Mouse (Mus musculus): Measurements from ENCODE around the gene Slc22a14. TPM values are rescaled to one million over a fixed set of nuclear protein-coding genes. Genes with fewer than 3 reads are reported as not detected.

The Slc22a14 gene
- total and polyA plus RNA-seq, 2 experiments: not detected

DNA sequence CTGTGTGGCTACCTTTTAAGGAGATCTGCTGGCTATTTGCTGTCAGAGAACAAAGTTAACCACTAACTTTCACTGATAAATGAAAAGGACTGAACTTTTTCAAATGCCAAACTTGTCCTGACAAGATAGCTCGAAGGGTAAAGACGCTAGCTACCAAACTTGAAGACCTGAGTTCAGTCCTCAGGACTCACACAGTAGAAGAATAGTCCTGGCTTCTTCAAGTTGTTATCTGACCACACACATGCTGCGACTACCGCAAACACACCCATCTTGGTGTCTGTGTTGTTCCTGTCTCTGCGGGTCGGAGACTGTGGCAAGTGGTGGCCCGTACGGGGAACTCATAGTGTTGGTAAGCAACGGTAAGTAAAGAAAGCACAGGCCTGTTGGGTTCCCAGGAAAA lies 161.7 kb downstream of the Slc22a14 start:
- Histone ChIP-seq H3K27me3 (ENCODE audit: control insufficient read depth, insufficient read depth, low read length) (no peaks in the 10 kb centered on the region), H3K36me3 (ENCODE audit: control insufficient read depth, insufficient read depth, low read length) (no peaks in the 10 kb centered on the region), H3K4me3 (ENCODE audit: insufficient read depth, low read depth, low read length) (no peak overlapping the region), H3K79me2 (ENCODE audit: control insufficient read depth, insufficient read depth, low read length) (no peaks in the 10 kb centered on the region), H3K9ac (ENCODE audit: low read depth, low read length) (no peak overlapping the region), H3K4me1 (ENCODE audit: control insufficient read depth, insufficient read depth, low read length) (peaks cover 5% of the 10 kb centered on the region; the same call in 1 of the 2 replicates), H3K27ac (replicated peaks; ENCODE audit: insufficient read depth, low read depth, low read length) (no peak overlapping the region)
- DNase-seq (ENCODE audit: extremely low read depth, low read depth, low spot score): no peak
- 97% methylated on average over 9 of the region's 9 CpGs for WGBS
- TF ChIP-seq CTCF (IDR thresholded peaks at IDR 0.05; ENCODE audit: low read depth, low read length) (no peak), POLR2A (IDR thresholded peaks at IDR 0.05; ENCODE audit: extremely low read depth, insufficient read depth, low read length) (no peak)

DNA sequence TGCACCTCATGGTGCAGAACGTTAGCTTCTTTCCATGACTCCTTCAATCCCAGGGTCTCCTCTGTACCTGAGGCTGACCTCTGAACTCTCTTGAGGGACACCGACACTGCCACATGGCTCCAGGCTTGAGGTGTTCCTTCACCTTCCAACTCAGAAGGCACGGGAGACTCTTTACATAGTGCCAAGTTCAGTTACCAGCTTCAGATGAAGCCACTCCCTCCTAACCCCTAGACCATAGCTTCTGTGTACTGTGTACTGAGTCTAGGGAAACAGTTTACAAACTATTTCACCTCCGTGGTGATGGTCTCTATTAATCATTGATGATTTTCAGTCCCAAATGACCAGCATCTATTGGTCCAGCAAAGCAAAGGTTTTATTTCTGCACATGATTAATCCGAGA lies 163.7 kb downstream of the Slc22a14 start:
- no peak overlapping the region for H3K4me3 ChIP-seq (ENCODE audit: insufficient read depth, low read depth, low read length)
- no peak for TF ChIP-seq CTCF (IDR thresholded peaks at IDR 0.05; ENCODE audit: low read depth, low read length)
- no peak for TF ChIP-seq POLR2A (IDR thresholded peaks at IDR 0.05; ENCODE audit: extremely low read depth, insufficient read depth, low read length)
- H3K27ac ChIP-seq (replicated peaks; ENCODE audit: insufficient read depth, low read depth, low read length): no peak overlapping the region
- no peak for DNase-seq (ENCODE audit: extremely low read depth, low read depth, low spot score)
- no peaks in the 10 kb centered on the region for H3K36me3 ChIP-seq (ENCODE audit: control insufficient read depth, insufficient read depth, low read length)
- no peak overlapping the region for H3K9ac ChIP-seq (ENCODE audit: low read depth, low read length)
- WGBS: 77% methylated on average over 5 of the region's 5 CpGs
- H3K4me1 ChIP-seq (ENCODE audit: control insufficient read depth, insufficient read depth, low read length): peaks cover 6% of the 10 kb centered on the region; the same call in 1 of the 2 replicates
- H3K79me2 ChIP-seq (ENCODE audit: control insufficient read depth, insufficient read depth, low read length): no peaks in the 10 kb centered on the region
- no peaks in the 10 kb centered on the region for H3K27me3 ChIP-seq (ENCODE audit: control insufficient read depth, insufficient read depth, low read length)

DNA sequence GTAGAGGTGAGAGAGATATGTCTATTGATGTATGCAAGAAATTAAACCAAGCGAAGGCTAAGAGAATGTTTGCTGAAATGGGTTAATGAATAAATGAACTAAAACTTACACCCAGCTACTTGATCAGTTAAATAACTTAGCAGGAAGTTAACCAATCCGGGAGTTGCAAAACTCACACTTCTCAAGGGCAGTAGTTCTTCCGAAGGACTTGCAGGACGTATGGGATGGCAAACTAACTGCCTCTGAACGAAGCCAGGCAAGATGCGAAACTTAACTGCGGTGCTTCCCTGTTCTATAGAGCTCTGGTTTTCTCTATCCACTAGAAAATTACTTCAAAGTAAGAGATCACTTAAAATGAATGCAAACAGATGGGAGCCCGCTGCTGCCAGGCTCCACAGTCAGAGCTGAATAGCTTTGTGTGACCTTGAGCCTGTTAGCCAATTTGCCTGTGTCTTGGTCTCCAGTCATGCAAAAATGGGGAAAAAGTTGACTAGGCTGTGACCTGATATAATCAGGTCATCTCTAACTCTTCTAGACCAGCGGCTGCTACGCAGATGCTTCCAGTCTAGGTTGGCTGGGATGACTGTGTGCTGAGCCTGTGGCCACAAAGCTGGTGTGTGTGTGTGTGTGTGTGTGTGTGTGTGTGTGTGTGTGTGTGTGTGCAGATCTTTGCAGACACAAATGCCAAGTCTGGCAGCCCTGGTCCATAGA lies 166.0 kb downstream of the Slc22a14 start:
- DNase-seq (ENCODE audit: extremely low read depth, low read depth, low spot score): peak; percentile 67
- H3K27me3 ChIP-seq (ENCODE audit: control insufficient read depth, insufficient read depth, low read length): no peaks in the 10 kb centered on the region
- WGBS: 35% methylated on average over 10 of the region's 10 CpGs
- H3K9ac ChIP-seq (ENCODE audit: low read depth, low read length): no peak overlapping the region
- TF ChIP-seq CTCF (IDR thresholded peaks at IDR 0.05; ENCODE audit: low read depth, low read length) (no peak), POLR2A (IDR thresholded peaks at IDR 0.05; ENCODE audit: extremely low read depth, insufficient read depth, low read length) (no peak)
- H3K79me2 ChIP-seq (ENCODE audit: control insufficient read depth, insufficient read depth, low read length): no peaks in the 10 kb centered on the region
- H3K4me3 ChIP-seq (ENCODE audit: insufficient read depth, low read depth, low read length): no peak overlapping the region
- H3K4me1 ChIP-seq (ENCODE audit: control insufficient read depth, insufficient read depth, low read length): peaks cover 6% of the 10 kb centered on the region; the same call in 1 of the 2 replicates
- no peak overlapping the region for H3K27ac ChIP-seq (replicated peaks; ENCODE audit: insufficient read depth, low read depth, low read length)
- no peaks in the 10 kb centered on the region for H3K36me3 ChIP-seq (ENCODE audit: control insufficient read depth, insufficient read depth, low read length)

DNA sequence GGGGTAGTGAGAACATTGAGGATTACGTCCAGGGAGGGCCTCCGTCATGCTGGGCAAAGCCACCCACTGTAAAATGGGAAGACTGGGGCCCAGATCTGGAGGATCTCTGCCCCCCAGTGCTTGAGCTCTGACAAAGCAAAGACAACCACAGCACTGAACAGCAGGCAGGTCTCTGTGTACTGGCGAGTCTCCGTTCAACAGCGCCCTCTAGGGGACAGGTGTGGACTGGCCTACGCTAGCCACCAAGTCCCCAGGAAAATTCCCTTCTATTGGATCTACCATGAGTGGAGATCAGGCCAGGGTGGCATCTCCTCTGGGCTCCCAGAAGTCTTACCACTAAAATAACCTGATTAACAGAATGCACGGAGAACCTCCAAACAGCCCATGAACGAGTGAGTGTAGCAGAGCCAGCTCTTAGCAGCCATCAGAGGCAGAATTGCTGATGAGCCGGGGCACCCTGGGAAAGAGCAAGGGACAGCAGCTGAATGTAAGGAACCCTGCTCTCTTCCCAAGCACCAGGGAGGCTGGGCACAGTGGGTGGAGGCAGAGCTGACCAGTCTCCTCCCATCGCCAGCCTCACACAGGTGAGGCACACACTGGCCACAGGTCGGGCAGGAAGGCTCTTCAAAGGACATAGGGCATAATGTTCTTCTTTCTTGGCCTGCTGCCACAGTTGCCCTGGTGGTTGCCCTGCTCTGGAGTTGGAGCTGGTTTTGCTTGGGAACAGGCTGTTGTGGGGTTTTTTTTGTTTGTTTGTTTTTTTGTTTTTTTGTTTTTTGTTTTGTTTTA lies 173.0 kb downstream of the Slc22a14 start:
- Histone ChIP-seq H3K27ac (replicated peaks; ENCODE audit: insufficient read depth, low read depth, low read length) (no peak overlapping the region), H3K79me2 (ENCODE audit: control insufficient read depth, insufficient read depth, low read length) (no peaks in the 10 kb centered on the region), H3K4me3 (ENCODE audit: insufficient read depth, low read depth, low read length) (no peak overlapping the region), H3K4me1 (ENCODE audit: control insufficient read depth, insufficient read depth, low read length) (no peaks in the 10 kb centered on the region), H3K9ac (ENCODE audit: low read depth, low read length) (no peak overlapping the region), H3K36me3 (ENCODE audit: control insufficient read depth, insufficient read depth, low read length) (no peaks in the 10 kb centered on the region), H3K27me3 (ENCODE audit: control insufficient read depth, insufficient read depth, low read length) (no peaks in the 10 kb centered on the region)
- peak; percentile 75 for DNase-seq (ENCODE audit: extremely low read depth, low read depth, low spot score)
- TF ChIP-seq CTCF (IDR thresholded peaks at IDR 0.05; ENCODE audit: low read depth, low read length): peak; percentile 97
- TF ChIP-seq POLR2A (IDR thresholded peaks at IDR 0.05; ENCODE audit: extremely low read depth, insufficient read depth, low read length): no peak
- 19% methylated on average over 11 of the region's 11 CpGs for WGBS

DNA sequence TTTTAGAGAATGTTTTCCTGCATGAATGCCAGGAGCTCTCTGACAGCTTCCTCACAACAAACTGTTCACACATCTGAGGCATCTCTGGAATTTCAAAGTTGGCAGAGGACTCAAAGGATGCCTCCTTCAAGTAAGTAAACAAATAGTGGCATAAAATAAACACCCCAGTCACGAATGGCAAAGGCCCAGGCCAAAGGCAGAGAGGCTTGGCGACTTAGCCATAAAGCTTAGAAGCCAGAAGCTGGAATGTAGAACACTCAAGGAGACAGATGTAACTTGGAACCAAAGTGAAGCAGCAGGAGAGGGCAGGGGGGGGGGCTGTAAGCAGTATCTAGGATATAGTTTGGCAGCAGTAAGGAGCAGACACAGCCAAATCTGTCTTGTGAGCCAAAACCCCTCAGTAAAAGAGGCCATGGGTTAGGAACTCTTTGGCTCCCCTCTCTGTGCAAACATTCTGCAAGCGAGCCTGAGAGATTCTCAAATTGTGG lies 184.1 kb downstream of the Slc22a14 start:
- DNase-seq (ENCODE audit: extremely low read depth, low read depth, low spot score): peak; percentile 58
- H3K4me1 ChIP-seq (ENCODE audit: control insufficient read depth, insufficient read depth, low read length): no peaks in the 10 kb centered on the region; the same call in 1 of the 2 replicates
- no peak overlapping the region for H3K27ac ChIP-seq (replicated peaks; ENCODE audit: insufficient read depth, low read depth, low read length)
- no peaks in the 10 kb centered on the region for H3K27me3 ChIP-seq (ENCODE audit: control insufficient read depth, insufficient read depth, low read length)
- no peak for TF ChIP-seq CTCF (IDR thresholded peaks at IDR 0.05; ENCODE audit: low read depth, low read length)
- TF ChIP-seq POLR2A (IDR thresholded peaks at IDR 0.05; ENCODE audit: extremely low read depth, insufficient read depth, low read length): no peak
- H3K36me3 ChIP-seq (ENCODE audit: control insufficient read depth, insufficient read depth, low read length): no peaks in the 10 kb centered on the region
- H3K79me2 ChIP-seq (ENCODE audit: control insufficient read depth, insufficient read depth, low read length): no peaks in the 10 kb centered on the region
- WGBS: 5% methylated on average over 3 of the region's 3 CpGs
- no peak overlapping the region for H3K4me3 ChIP-seq (ENCODE audit: insufficient read depth, low read depth, low read length)
- H3K9ac ChIP-seq (ENCODE audit: low read depth, low read length): no peak overlapping the region
